Comparison of ENCODE assay signal across 10 mouse cellular contexts in the genomic region with DNA sequence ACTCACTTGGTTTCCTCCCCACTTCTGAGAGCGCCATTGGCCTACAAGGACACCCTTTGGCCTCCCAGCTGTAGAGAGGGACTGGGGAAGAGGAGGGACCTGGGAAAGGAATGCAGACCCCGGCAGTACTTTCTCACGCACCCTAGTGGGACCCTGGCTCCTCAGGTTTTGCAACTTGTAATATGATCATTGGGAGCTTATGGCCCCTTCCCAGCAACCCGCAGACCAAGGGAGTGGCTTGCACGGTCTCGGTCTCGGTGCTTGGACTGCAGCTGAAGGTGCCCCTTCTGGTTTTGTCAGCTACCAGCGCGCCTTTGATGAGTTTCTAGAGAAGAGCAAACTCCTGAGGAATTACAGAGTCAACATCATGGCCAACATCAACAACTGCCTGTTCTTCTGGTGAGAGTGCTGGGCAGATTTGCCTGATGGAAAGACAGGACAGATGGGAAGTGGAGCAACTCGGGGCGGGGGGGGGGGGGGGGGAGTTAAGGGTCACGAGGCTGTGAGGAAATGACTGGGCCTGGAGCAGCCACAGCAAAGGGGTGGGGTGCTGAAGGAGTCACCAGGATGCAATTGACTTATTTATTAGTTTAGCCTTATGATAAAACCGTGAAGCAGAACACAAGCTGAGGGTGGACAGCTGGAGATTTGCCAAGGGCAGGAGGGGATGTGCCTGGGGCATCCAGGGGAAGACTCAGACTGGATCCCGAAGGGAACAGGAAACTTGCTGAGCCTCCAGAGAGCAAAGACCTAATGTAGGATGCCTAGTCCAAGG. TPM values are rescaled to one million over a fixed set of nuclear protein-coding genes. Genes with fewer than 3 reads are reported as not detected.
DNase-seq lines count a peak whose midpoint lies in the region; ATAC-seq lines count a peak whose summit lies in the region.
"Had no signal": no experiment of that assay in that cellular context is flagged by ENCODE, and none has a peak within 500 bp of the region (broad histone marks: within the 10 kb centered on the region; RNA-seq: fewer than 3 reads in every experiment).

No protein-coding gene starts in this region.

- no peaks in the 10 kb centered on the region for H3K36me3 ChIP-seq in intestine, embryonic 16.5 days (ENCODE audit: control insufficient read depth, insufficient read depth, low read length)
- no peaks in the 10 kb centered on the region for H3K36me3 ChIP-seq in lung, embryonic 16.5 days (ENCODE audit: control insufficient read depth, insufficient read depth, low read length)

- no peak overlapping the region for H3K9ac ChIP-seq in intestine, embryonic 16.5 days (ENCODE audit: low read depth, low read length)
- H3K9ac ChIP-seq in lung, embryonic 16.5 days (ENCODE audit: low read length): no peak overlapping the region

- no peak overlapping the region for H3K4me3 ChIP-seq in intestine, embryonic 16.5 days (ENCODE audit: low read length)
- no peak overlapping the region for H3K4me3 ChIP-seq in lung, embryonic 16.5 days (ENCODE audit: low read length)

- 22% methylated on average over 13 of the region's 14 CpGs for WGBS in intestine, embryonic 16.5 days
- 10% methylated on average over 12 of the region's 14 CpGs for WGBS in lung, embryonic 16.5 days

- H3K4me2 ChIP-seq in intestine, embryonic 16.5 days (ENCODE audit: low read depth, low read length): no peak overlapping the region
- H3K4me2 ChIP-seq in lung, embryonic 16.5 days (ENCODE audit: low read depth, low read length): no peak overlapping the region

- ATAC-seq in intestine, embryonic 16.5 days: peak; percentile 22; the same call in 1 of the 2 replicates
- no peak for ATAC-seq in lung, embryonic 16.5 days (ENCODE audit: low read depth)

- DNase-seq in adrenal gland, adult (ENCODE audit: inconsistent age in 2 of 2, low spot score in 1 of 2): peak; percentile 74 to 86
- DNase-seq in adrenal gland, postnatal 4 days (ENCODE audit: low spot score in 2 of 2): no peak
- DNase-seq in adrenal gland, adult 8-10 months: peak; percentile 71
- no peak for DNase-seq in embryo, embryonic 9.5 days (ENCODE audit: extremely low spot score)
- DNase-seq in thymus, postnatal 36 days: no peak
- DNase-seq in T-cell, adult 2 months (ENCODE audit: low spot score): no peak
- DNase-seq: gastrocnemius, postnatal 14 days; thymus, postnatal 25 days had no signal

- no peaks in the 10 kb centered on the region for H3K9me3 ChIP-seq in intestine, embryonic 16.5 days (ENCODE audit: control insufficient read depth, low read length)
- no peaks in the 10 kb centered on the region for H3K9me3 ChIP-seq in lung, embryonic 16.5 days (ENCODE audit: control insufficient read depth, low read length)

- peaks cover 63% of the 10 kb centered on the region for H3K27me3 ChIP-seq in intestine, embryonic 16.5 days (replicated peaks; ENCODE audit: control insufficient read depth, insufficient read depth, low read length)
- H3K27me3 ChIP-seq in lung, embryonic 16.5 days (ENCODE audit: control insufficient read depth, insufficient read depth, low read depth, low read length): peaks cover 61% of the 10 kb centered on the region

- H3K27ac ChIP-seq in intestine, embryonic 16.5 days (ENCODE audit: low read length): no peak overlapping the region
- peak overlapping the region; percentile 26; the same call in 1 of the 2 replicates for H3K27ac ChIP-seq in lung, embryonic 16.5 days (ENCODE audit: low read length)

- peaks cover 32% of the 10 kb centered on the region for H3K4me1 ChIP-seq in intestine, embryonic 16.5 days (ENCODE audit: control insufficient read depth, insufficient read depth, low read length)
- H3K4me1 ChIP-seq in lung, embryonic 16.5 days (replicated peaks; ENCODE audit: control insufficient read depth, insufficient read depth, low read length): peaks cover 31% of the 10 kb centered on the region

RNA-seq across cellular contexts. Expression of a gene that starts 6.8 kb away (rescaled TPM):
- total RNA-seq in adrenal gland, postnatal 4 days (2021): 10 to 100 TPM; 17.6 to 25.8 TPM
- total RNA-seq in adrenal gland, adult 8-10 months (2022): 10 to 100 TPM; 14.3 to 28.0 (median 17.7) TPM
- 2.7 and 3.5 TPM in 2 replicates for polyA plus RNA-seq in intestine, embryonic 16.5 days (2015; fragmentation: Nextera tagmentation; extraction: Ambion mirVana)
- 4.0 and 6.9 TPM in 2 replicates for polyA plus RNA-seq in lung, embryonic 16.5 days (2015; fragmentation: Nextera tagmentation; extraction: Ambion mirVana)

RNA-seq across cellular contexts. Expression of a gene that starts 32.3 kb away (rescaled TPM):
- total RNA-seq in adrenal gland, postnatal 4 days (2021): 10 to 100 TPM in 1 of 2 experiments, 1 to 10 TPM in 1; 9.6 to 10.4 TPM
- total RNA-seq in adrenal gland, adult 8-10 months (2022): 10 to 100 TPM in 1 of 4 experiments, 1 to 10 TPM in 3; 3.2 to 10.0 (median 7.8) TPM
- 20.4 and 29.1 TPM in 2 replicates for polyA plus RNA-seq in intestine, embryonic 16.5 days (2015; fragmentation: Nextera tagmentation; extraction: Ambion mirVana)
- 13.0 and 14.5 TPM in 2 replicates for polyA plus RNA-seq in lung, embryonic 16.5 days (2015; fragmentation: Nextera tagmentation; extraction: Ambion mirVana)

RNA-seq across cellular contexts. Expression of a gene that starts 36.5 kb away (rescaled TPM):
- total RNA-seq in adrenal gland, postnatal 4 days (2021): 10 to 100 TPM in 1 of 2 experiments, 1 to 10 TPM in 1; 1.4 to 11.3 TPM
- not detected for total RNA-seq in adrenal gland, adult 8-10 months (2022)
- polyA plus RNA-seq in intestine, embryonic 16.5 days (2015; fragmentation: Nextera tagmentation; extraction: Ambion mirVana): 11.7 and 12.2 TPM in 2 replicates
- polyA plus RNA-seq in lung, embryonic 16.5 days (2015; fragmentation: Nextera tagmentation; extraction: Ambion mirVana): 3.9 and 5.4 TPM in 2 replicates

RNA-seq across cellular contexts. Expression of a gene that starts 42.5 kb away (rescaled TPM):
- 1 to 10 TPM; 1.1 to 3.0 TPM for total RNA-seq in adrenal gland, postnatal 4 days (2021)
- total RNA-seq in adrenal gland, adult 8-10 months (2022): 1 to 10 TPM in 1 of 4 experiments, under 1 TPM in 3; 0.67 to 1.0 (median 0.78) TPM
- 1.2 TPM in 2 replicates for polyA plus RNA-seq in intestine, embryonic 16.5 days (2015; fragmentation: Nextera tagmentation; extraction: Ambion mirVana)
- polyA plus RNA-seq in lung, embryonic 16.5 days (2015; fragmentation: Nextera tagmentation; extraction: Ambion mirVana): 0.79 and 0.80 TPM in 2 replicates
- total RNA-seq: gastrocnemius, postnatal 14 days had no signal

Comparison
In these comparisons a context has a peak if more than half of its experiments do, and no peak if none do; other contexts are left out.
1. DNase-seq: peak in adrenal gland, adult (2 of 2) and adrenal gland, adult 8-10 months (single experiment); none in adrenal gland, postnatal 4 days (0 of 2), embryo, embryonic 9.5 days (single experiment), thymus, postnatal 36 days (0 of 2) and T-cell, adult 2 months (single experiment).